Mouse (Mus musculus) monocyte, adult 5-6 weeks (primary cell): Measurements from ENCODE around the gene Rab30. TPM values are rescaled to one million over a fixed set of nuclear protein-coding genes. Genes with fewer than 3 reads are reported as not detected.

Source experiments
- ATAC-seq: fragments of 153-309, 156-312 bp; replicated peaks from 2 replicates; pipeline ENCODE4 v1.8.0; 2017; ENCODE audit warnings: mild to moderate bottlenecking; ENCODE audit not compliant: low TSS enrichment, insufficient number of reproducible peaks, severe bottlenecking, poor library complexity, low FRiP score
- total RNA-seq: library from RNA; stranded (forward); fragments of 200-1000, 200-491, 200-594 nt; gene quantifications from 3 replicates; pipeline ENCODE4 v1.2.3, GENCODE M21; 2017

Gene Rab30
- total RNA-seq, 1 experiment from 2014 or later = 8.3 TPM

DNA sequence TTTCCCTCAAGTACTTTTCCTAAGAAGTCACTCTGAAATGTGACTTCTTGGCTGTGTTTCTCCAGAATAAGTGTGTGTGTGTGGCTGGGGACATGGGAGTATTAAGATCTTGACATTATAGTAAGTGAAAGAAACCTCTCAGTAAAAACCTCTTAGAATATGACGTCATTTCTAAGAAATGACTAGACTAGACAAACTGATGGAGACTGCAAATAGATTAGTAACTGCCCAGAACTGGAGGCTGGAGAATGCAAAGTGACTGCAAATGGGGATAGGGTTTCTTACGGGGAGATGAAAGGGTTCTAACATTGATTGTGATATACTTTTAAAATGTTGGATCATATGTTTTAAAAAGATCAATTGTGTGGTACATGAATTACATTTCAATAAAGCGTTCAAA, 40.5 kb downstream of the Rab30 start:
- no peak for ATAC-seq

DNA sequence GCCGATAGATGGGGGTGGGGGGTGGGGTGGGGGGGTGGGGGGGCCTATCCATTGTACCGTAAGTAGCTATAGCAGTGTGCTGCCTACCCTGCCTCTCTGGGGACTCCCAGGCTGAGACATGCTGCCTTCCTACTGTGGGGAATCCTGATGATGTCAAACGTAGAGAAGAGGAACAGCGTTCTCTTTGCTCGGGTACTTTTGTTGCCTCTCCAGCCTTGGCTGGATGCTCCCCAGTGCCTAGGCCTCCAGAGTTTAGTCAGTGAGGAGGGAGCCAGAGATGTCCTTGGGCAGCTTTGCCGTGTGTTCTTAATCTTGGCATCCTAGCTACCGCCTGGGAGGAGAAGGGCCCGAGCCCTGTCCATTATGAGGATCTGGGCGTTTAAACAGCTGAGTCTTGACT, 41.1 kb downstream of the Rab30 start:
- ATAC-seq = no peak

DNA sequence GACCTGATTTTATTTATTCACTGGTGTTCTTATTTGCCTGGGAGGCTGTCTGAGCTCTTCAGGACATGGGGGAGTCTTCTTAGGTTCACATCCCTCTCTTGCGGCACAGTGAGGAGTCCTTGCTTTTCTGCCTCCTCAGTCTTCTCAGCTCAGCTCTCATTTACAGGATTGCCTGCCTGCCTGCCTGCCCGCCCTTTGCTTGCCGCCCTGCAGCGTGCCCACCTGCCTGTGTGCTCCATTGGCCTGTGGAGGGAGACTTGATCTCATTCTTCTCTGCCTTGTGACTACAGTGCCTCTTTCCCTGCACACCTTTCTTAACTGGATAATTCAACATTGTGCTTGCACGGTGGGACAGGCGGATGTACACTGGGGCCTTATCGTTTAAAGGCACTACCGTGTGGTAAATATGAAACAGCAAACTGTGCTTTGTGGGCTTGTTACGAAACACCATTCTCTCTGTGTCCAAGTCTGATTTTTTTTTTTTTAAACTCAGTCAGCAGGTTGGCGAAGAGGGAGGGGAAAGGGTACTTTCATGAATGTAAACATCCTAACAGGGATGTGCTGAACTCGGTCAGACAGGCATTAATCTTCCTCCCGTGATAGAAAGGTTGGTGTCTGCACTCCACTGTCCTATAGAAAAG, 41.9 kb downstream of the Rab30 start:
- no peak for ATAC-seq

DNA sequence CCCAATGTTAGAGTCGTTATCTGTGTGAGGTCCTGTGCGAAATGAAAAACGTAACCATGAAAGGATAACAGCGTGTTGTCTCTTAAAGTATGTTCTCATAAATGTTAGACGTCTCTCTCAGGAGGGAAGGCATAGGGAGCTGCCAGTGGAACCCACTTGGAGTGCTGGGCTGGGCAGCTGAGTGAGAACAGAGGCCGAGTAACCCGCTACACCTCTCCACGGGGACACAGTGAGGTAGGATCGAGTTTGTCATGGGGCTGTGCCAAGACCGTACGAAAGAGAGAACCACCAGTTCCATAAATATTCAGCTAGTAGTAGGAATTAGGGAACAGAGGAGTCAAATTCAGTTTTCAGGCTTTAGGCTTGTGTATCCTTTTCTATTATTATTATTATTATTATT, 42.5 kb downstream of the Rab30 start:
- no peak for ATAC-seq

DNA sequence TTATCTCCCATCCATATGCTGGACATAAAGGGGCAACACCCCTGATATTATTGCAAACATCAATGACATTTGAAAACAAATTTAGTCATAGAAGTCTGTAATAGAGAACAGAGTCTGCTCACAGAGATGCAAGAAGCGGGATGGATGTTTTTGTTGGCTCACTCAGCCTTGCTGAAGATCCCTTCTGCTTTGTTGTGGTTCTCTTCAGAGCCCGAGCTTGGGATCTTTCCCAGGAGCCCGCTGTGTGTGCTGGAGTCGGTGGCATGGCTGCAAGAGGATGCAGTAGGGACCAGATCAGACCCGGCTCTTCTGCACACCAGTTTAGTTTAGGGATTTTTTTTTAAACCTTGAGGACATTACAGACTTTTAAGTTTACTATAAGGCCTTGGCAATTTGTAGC, 54.3 kb downstream of the Rab30 start:
- no peak for ATAC-seq

DNA sequence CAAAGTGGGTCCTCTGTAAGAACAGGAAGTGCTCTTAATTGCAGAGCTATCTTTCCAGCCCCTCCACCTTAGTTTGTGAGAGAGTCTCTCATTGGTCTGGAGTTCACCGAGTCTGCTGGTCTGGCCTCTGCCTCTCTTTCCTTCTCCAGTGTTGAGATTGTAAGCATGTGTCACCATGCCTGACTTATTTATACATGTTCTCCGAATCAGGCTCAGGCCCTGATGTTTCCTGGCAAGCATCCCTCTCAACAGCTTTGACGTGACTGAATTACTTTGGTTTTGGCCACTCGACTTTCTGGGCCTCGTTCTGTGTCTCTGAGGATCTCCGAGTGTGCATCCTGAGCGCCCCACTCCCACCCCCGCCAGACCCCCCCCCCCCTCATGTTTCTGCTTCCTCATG, 55.4 kb downstream of the Rab30 start:
- ATAC-seq = no peak

DNA sequence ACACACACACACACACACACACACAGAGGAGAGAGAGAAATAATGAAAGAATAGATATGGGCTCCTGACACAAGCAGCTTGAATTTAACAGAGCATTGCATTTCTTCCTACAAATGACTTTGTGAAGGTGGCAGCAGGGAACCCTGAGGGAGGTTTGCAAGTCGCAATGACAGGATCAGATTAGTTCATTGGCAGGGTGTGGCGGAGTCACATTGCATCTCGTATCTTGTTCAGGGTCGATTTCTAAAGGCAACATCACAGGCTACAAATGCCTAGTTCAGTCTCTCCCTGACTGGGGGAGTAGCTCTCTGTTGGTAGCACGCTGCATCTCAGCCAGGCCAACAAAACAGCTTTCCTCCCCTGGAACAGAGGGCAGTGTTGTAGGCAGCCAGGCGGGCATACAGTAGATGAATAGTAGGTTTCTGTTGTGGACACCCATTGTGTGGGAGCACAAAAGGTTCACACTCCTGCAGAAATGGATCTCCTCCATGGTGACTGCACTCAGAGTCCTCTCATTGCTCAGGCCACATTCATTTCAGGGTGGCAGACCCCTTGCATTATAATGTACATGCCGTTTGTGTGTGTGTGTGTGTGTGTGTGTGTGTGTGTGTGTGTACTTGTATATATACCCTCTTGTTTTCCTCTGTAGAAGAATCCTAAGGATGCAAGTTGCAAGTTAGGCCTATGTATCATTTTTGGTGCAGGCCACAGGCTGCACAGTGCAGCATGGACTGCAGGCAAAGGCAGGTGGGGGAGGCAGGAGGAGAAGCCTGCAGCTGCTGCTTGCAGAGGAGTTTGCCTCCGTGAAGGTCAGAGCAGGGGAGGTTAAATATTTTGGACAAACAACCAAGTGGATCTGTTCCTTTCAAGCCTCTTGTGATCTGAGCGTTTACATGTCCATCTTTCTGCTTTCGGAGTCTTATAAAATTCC, 58.5 kb downstream of the Rab30 start:
- no peak for ATAC-seq

DNA sequence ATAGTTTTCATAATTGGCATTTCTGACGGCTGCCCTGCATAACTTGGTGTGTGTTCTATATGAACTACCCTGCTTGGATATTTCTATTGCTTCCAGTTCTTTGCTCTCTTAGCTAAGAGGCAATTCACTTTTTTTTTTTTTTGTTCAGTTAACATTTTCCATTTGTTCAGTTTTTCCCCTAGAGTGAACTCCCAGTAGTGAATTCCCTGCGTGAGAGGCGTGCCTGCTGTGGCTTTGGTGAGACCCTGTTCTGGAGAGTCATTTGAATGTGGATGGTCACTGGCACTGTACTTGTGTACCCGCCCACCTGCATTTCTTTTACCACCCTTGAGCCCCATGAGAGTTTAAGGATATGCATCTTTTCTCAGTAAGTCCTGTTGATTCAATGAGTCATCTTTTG, 60.8 kb downstream of the Rab30 start:
- no peak for ATAC-seq

DNA sequence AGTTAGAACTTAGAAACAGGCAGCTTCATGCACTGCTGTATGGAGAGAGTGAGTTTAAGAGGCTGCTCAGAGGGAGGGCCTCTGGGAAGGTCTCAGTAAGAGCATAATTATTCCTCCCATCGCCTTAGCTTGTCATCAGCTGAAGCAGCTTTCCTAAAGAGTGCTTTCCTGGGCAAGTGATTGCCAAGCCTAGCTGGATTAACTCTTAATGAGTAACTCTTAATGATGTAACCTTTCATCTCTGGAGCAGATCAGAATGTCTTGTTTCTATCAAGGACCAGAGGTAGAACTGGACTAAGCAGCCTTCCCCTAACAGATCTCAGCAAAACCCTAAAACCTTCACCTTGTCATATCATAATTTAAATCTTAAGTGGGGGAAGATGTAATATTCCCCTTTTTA, 61.8 kb downstream of the Rab30 start:
- ATAC-seq = no peak

DNA sequence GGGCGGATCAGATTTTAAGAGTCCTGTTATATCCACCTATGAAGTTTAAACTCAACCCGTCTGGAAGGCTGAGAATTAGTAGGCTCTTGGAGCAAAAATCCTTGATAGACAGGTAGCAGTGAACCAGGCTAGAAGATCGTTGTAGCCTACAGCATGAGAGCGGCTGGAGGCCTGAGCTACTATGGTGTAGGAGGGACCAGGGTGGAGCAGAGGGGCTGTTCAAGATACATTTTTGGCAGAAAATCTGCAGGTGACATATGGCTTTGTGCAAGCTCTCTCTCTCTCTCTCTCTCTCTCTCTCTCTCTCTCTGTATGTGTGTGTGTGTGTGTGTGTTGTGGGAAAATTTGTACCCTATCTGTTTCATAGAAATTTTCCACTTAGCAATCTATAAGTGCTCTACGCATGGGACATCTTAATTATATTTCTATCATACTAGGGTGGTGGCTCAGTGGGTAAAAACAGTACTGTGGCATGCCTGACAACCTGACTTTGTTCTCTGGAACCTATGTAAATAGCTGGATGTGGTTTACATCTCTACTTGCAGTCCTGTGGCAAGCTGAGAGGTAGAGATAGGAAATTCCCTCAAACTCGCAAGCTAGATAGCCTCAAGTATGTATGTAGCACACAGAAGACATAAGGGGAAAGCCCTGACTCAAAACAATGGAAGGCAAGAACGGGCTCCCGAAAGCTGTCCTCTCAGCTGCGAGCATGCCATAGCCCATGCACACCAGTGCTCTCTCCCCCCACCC, 63.7 kb downstream of the Rab30 start:
- no peak for ATAC-seq

DNA sequence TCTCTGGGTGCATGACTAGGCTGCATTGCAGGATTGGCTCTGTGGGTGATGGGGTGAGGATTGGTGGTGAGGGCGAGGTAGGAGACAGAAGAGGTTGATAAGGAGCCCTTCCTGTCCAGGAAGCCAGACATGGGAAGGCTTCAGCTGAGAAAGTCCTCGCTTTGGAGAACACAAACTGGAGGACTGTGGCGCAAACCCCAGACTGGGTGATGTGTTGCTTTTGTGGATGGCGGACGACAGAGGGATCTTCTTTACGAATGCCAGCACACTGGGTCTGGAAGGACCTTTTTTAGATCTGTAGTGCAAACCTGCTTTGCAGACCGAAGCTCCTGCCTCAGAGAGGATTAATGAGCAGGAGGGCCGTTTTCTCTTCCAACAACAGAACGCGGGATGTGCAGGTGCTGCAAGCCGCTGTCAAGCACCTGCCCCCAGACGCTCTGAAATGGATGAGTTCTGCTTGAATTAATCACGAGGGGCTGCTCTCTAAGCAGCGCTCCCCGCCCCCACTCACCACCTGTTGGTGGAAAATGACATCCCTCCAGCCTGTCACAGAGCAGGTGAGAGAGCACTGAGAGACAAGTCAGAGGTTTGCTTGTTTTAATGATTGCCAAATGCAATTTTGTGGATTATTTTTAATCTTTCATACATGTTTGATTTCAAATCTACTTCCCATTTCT, 65.2 kb downstream of the Rab30 start:
- ATAC-seq = no peak

DNA sequence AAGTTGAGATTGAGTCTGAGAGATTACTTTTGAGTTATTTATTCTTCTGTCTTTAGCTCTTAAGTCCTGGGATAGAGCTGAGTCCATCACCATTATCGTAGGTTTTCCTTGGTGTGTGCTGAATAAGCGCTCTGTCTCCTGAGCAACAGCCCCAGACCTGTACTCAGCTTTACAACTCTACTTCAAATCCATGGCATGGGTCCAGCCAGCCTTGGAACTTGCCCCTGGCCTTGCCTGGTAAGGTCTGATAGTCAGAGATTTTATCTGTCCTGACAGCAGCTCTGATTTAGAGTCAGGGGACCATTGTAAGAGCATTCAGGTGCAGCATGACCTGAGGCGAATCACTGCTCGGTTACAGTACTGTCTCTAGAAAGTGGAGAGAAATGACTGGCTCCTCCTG, 66.1 kb downstream of the Rab30 start:
- no peak for ATAC-seq

DNA sequence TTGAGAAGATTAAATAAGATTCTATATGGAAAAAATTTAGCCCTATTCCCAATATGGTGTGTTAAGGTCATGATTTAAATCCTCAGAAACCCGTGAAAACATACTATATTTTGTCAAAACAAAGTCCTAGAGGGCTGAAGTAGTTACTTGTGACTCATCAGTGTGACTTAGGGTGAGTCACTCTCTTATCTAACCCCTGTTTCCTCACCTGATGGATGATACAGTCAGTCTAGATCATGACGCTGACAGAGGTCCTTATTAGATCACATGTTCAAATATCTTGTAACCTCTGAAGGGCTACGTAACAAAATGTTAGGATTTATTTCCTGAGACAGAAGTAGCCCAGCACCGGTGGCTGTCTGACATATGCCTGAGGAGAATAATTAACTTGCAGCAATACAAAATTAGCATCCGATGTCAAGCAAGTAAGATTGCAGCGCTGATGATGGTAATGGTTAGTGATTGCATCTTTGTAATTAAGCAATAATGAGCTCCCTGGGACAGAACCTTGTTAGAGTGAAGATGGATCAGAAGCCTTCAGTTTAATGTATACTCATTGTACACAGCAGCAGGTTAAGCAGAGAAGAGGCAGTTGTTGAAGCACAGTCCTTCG, 70.4 kb downstream of the Rab30 start:
- ATAC-seq = 0 out of 2 replicates have a peak, but pooled peaks have one; percentile 17

DNA sequence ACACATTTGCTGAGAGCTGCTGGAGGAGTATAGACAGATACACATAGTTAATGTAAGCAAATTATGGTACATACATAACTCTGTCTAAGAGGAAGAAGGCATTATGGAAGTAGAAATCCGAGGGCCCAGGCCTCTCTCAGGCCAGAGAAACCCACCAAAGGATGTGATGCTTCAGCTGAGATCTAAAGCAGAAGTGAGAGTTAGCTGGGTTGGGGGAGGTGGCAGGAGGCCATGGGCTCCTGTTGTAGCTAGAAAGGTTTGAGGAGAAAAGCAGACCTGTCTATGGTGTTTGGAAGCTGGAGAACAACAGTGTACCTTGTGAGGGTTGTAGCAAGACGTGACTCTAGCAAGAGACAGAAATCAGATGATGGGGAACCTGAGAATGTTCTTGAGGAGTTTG, 75.8 kb downstream of the Rab30 start:
- ATAC-seq = 0 out of 2 replicates have a peak, but pooled peaks have one; percentile 43

DNA sequence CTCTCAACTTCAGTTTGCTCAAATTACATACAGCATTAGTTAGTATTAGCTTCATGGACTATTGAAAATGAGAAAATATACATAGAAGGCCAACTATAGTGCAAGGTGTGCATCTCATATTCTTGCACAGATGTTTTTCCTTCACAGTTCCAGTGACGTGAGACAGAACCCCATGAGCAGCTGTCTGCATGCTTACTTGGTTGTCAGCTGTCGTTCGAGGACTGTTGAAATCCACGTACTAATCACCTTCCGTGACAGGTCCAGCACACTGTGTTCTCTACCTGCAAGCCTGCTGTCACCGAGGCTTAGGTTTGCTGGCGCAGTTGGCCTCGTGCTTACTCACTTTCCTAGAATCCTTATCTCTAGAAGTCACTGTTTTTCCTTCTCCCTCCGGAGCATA, 76.5 kb downstream of the Rab30 start:
- ATAC-seq = no peak

DNA sequence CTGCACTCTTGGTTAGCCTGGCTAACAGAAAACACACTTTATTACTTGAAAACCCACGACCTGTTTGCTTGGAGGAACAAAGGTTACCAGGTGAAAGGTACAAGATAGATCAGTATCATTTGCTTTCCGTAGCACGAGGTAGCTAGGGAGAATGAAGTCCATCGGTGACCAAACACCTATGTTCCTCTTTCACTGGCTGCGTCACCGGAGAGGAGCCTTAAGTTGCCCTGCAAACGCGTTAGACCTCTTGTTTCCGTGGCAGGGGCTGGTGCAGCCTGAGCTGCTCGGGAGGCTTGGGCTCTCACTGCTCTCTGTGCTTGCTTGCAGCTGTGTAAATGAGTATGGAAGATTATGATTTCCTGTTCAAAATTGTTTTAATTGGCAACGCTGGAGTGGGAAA, 78.3 kb downstream of the Rab30 start:
- no peak for ATAC-seq

DNA sequence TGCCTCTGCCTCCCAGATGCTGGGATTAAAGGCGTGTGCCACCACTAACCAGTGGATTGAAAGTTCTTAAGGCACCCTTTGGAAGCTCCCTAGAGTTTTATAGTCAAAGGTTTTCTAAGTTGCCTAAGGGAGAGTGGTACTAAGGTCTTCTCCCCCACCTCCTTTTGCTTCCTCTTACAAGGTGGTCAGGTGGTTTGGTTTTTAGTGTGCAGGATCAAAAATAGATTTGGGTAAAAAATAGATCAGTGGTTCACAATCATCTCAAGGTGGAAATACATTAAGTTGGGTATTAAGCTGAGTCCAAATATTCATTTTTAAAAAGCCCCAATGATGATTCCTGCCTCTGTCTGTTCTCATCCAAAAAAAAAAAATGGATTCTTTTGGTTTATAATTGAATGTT, 79.0 kb downstream of the Rab30 start:
- ATAC-seq = no peak

DNA sequence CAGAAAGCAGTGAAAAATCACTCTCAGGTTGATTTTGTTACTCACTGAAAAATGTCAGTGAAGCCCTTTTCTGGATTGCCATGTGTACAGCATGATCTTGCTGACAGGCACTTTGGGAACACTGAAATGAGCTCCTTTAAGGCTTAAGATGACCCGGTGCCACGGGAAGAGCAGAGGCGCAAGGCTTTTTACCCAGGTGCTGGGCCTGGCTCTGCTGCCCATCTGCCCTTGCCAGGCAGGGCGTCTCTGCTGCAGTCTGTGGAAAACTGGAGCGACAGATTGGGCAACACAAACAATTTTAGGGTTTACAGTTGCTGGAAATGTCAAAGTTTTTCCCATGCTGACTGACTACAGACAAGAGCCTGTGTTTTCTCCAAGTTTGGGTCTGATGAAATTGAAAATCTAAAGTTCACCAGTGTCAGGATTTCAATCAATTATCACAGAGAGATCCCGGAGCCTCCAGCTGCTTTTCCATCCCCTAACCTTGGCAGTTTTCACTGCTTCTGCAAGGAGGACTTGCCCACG, 79.6 kb downstream of the Rab30 start:
- no peak for ATAC-seq
